Mouse (Mus musculus) urinary bladder, postnatal 4 days (tissue): ENCODE data around the gene Csnk1g1.

ENCODE experiments used
- DNase-seq, 2 experiments: peaks; one replicate each; pipeline ENCODE4 v3.0.0; 2021 to 2022; ENCODE audit warnings: low spot score in 2 of 2

Csnk1g1 gene

GRCm38 (mm10) chr9:65995603-65996376, 87.1 kb downstream of the Csnk1g1 start:
- DNase-seq, result no peak

DNA sequence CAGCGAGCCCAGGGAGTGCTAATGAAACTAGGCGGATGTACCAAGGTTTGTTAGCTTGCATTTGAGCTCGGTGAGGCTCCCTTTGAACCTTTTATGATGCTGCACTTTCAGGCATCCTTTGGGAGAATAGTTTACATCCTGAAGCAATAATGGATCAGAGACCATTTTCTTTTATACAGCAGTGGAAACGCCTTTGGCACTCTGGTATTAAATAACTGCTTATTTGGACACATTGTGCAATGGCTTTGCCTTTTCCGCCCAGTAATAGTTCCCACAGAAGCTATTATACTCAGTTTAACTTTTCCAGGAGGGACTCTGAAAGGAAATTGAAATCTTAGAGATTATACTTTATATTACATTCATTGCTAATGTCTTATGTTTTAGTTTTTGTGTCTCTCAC, 90.2 kb downstream of the Csnk1g1 start:
- no peak for DNase-seq

DNA sequence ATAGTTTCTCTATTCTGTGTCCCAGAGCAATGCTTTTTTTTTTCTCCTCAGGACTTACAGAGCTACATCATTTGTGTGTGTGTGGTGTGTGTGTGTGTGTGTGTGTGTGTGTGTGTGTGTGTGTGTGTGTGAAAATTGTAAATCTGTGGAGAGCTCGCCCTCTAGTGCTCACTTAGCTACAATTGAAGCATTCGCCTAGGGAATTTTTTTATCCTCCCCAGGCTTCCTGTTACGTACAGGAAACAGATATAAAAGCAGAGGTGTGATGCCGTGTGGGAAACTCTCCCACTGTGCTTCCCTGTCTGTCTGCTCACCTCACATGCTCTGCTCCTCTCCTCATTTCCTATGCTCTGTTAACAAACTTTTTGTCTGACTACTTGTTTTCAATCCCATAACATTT, 95.7 kb downstream of the Csnk1g1 start:
- peak; percentile 30 to 59 for DNase-seq

DNA sequence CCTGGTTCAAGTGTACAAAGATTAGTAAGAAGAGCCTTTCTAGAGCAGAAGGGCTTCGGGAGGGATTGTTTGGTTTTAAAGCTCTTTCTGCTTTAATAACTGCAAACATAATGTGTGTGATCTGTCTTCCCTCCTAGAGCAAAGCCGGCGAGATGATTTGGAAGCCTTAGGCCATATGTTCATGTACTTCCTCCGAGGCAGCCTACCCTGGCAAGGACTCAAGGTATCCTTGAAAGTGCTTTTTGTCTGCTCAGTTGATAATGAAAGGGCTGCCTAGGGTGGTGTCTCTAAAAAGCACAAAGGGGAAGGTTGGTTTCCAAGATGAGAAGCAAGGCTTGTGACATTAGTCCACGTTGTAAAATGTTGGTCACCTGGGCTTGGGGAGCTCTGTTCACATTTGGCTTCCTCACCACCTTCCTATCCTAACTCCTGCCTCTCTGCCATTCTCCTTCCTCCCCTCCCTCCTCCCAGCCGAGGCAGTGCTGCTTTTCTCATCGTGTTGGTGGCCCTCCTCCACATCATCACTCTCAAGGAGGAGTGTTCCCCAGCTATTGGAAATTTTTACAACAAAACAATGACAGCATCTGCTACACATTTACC, 99.0 kb downstream of the Csnk1g1 start:
- no peak for DNase-seq

DNA sequence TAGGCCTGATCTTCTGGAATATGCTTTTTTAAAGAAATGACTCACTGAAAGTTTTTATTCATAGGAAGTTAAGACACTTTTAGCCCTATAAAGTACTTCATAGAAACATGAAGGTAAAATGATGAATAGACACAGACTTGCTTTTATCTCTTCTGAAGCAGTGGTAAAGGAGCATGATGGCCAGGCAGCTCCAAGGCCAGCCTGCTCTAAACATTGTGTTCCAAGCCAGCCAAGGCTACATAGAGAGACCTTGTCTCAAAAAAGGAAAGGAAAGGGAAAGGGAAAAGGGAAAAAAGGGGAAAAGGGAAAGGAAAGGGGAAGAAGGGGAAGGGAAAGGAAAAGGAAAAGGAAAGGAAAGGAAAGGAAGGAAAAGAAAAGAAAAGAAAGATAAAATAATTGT, 111.9 kb downstream of the Csnk1g1 start:
- no peak for DNase-seq

DNA sequence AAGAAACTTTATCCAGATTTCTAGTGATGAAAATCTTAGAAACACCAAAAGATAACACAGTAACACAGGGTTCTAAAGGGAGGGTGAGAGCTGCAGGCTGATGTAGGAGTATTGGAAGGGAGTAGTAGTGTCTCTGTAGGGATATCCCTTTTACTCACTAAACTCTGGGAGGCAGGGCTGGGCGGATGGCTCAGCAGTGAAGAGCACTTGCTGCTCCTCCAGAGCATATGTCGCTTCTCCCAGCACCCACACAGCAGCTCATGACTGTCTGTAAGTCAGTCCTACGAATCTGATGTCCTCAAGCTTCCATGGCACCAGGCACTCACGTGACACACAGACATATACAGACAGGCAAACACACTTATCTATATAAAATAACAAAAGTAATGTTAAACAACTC, 129.4 kb downstream of the Csnk1g1 start:
- no peak for DNase-seq

- DNase-seq, result no peak
These were observed 129.9 kb downstream of the Csnk1g1 start for GRCm38 (mm10) chr9:66038581-66038980.

- DNase-seq, result no peak
These were observed 130.6 kb downstream of the Csnk1g1 start for GRCm38 (mm10) chr9:66039290-66039689.

GRCm38 (mm10) chr9:66040801-66041200, 132.1 kb downstream of the Csnk1g1 start:
- no peak for DNase-seq

- no peak for DNase-seq
These were observed 133.6 kb downstream of the Csnk1g1 start for GRCm38 (mm10) chr9:66042331-66042730.

GRCm38 (mm10) chr9:66043241-66043640, 134.5 kb downstream of the Csnk1g1 start:
- no peak for DNase-seq

- no peak for DNase-seq
These were observed 141.3 kb downstream of the Csnk1g1 start for GRCm38 (mm10) chr9:66049931-66050601.

DNA sequence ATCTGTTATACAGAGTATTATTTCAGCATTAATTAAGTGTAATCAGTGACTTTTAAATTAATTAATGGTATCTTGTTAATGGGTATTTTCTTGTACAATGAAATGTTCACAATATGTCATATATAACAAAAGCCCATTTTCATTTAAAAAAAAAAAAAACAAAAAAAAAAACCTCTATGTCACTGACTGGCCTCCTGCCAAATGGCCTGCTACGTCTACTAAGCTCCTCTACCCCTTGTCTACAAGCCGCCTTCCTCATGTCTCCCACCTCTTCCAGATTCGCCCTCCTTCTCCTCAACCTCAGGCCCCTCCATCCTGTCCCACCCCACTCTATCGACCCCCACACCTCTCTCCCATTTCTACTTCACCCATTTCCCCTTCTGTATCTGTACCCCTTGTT, 142.8 kb downstream of the Csnk1g1 start:
- no peak for DNase-seq

GRCm38 (mm10) chr9:66052731-66053130, 144.0 kb downstream of the Csnk1g1 start:
- DNase-seq, result no peak

DNA sequence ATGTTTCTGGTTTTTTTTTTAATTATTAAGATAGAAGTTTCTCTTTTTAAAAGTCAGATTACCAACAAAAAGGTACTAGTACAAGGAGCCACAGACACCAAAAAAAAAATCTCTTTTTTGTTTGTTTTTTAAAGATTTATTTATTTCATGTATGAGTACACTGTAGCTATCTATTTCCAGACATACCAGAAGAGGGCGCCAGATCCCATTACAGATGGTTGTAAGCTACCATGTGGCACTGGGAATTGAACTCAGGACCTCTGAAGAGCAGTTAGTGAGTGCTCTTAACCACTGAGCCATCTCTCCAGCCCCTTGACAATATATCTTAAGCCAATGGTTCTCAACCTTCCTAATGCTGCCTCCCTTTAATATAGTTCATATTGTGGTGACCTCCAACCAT, 144.9 kb downstream of the Csnk1g1 start:
- DNase-seq, result no peak

DNA sequence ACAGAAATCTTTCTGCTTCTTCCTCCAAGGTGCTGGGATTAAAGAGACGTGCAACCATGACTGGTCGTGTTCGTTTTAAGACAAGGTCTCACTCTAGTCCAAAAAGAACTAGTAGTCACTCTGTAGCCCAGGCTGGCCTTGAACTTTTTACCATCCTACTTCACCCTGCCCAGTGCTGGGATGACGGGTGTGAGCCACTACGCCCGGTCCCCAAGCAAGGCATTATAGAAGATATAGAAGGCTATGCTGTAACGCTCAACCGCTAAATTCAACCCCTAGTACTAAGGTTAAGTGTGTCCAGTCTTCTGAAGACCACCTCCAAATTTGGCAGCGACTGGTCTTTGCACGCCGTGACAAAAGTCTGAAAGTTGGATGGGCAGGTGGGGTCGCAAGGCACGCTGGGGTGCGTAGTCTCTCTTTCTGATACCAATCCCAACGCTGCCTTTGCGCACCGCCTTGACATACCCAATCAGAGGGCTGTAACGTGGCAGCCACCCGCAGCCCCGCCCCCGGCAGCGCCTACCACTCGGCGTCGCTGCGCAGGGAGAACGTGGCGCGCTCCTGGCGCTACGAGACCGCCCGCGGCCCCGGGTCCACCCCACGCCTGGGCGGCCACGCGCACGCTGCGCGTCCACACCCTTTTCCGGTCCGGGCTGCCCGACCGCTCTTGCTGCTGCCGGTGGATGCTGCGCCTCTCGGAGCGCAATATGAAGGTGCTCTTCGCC, 151.0 kb downstream of the Csnk1g1 start, which contains the start of gene Ppib:
Ppib (plus strand) TSS at position 640 of the 725 bp plus-strand sequence.
- DNase-seq, result peak; percentile 96 to 98

DNA sequence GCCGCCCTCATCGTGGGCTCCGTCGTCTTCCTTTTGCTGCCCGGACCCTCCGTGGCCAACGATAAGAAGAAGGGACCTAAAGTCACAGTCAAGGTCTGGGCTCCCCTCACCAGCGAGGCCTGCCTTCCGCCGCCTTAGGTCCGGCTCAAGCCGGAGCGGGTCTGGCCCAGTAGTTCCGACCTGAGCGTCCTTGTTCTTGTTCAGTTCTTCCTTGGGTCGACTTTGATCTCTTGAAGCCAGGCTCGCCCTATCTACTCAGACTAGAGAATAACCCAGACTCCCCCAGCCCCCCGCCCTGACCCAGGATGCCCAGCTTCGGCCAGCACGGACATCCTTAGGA, 151.6 kb downstream of the Csnk1g1 start:
- no peak for DNase-seq

DNA sequence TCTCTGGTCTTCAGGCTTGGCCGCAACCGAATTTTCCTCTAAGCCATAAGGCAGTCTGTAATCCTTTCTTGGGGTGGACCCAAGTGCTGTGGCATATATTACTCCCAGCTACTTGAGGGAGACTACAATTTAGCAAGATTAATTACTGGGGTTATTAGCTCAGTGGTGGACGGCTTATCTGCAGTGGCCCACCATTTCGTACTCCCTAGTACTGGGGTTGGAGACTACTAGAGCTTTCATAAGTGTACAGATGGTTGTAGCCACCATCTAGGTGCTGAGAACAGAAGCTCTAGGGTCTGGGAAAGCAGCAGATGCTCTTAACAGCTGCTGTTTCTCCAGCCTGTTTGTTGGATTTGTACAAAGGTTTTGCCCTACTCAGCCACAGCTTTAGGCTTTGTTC, 152.3 kb downstream of the Csnk1g1 start:
- DNase-seq, result no peak

DNA sequence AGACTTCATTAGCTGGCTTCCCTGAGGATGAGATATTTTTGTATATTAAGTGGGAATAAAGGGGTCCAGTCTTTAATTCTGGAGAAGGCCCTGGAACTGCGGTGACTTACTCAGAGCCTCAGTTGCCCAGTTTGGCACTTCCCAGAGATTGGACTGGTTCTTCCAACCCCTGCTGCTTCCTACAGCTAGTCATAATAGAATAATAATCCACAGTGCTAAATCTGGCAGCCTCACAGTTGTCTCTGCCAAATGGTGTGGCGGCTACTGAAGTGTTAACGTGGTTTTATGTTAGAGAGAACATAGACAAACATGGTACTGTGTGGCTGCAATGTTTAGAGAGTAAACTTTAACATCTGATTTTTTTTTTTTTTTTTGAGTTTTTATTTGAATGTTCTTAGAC, 152.9 kb downstream of the Csnk1g1 start:
- DNase-seq, result no peak

DNA sequence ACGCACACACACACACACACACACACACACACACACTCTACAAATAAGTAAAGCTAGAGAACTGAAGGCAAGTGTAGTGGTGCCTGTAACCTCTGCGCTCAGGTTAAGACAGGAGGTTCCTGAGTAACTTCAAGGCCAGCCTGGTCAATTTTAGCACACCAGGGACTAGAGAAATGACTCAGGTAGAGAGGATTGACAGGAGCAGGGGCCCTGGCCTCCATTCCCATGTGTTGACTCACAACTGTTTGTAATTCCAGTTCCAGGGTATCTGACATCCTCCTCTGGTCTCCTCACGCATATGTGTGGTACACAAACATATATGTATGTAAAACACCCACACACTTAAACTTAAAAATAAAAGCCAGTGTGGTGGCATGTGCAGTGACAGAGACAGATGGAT, 154.7 kb downstream of the Csnk1g1 start:
- DNase-seq, result no peak

DNA sequence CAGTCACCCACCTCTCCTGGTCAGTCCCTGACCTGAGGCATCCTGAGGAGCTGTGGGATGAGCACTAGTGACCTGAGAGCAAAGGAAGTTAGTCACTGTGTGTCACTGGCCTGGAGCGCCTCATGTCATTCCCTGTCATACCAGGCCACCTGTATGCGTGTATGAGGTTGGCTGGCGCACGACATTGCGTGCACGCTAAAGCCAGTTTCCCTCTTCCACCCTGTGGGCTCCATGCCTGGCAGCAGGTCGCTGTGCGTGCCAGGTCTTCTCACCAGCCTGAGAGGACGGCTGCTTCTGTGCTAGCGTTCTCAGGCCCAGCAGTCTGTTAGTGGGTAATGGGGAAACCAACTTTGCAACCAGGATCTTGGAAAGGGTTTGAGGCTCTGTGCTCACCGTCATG, 155.6 kb downstream of the Csnk1g1 start:
- DNase-seq, result no peak

GRCm38 (mm10) chr9:66066791-66067190, 158.1 kb downstream of the Csnk1g1 start:
- DNase-seq, result no peak
